Mouse (Mus musculus) mature B cell (primary cell): ENCODE measurements around the gene Phc1.

Source experiments
- in situ Hi-C: fragments of 300-500 bp; cut with MboI; formaldehyde crosslinking; loops from 2 replicates; pipeline ENCODE4 v1.14.3; 2019

Gene Phc1

DNA sequence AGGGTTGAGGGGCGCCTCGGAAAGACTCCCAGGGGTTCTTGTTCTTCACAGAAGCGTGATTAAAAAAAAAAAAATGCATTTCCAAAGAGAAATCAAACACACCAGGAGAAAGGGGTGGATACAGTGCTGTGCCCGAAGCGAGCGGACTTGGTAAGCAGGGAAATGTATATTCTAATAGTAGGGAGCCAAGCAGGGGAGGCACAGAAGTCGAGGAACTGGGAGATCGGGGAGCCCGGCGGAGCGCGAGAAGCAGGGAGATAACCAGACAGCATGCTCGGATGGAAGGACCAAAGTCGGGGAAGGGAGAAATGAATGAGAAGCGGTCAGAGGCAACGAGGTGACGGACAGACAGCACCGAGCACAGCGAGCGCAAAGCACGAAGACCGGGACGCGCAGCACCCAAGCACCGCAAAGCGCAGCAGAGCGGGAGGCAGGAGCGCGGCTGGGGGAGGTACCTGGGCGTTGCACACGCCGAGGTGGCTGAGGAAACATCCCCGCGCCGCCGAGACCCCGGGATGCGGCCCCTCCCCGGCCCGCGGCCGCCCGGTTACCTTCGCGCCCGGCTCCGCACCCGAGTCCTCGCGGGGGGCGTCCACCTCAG, 1.2 kb downstream of the Phc1 start:
- in situ Hi-C loops, result no loop called here

GRCm38 (mm10) chr6:122337546-122337945, 2.8 kb downstream of the Phc1 start:
- in situ Hi-C loops, result no loop called here

DNA sequence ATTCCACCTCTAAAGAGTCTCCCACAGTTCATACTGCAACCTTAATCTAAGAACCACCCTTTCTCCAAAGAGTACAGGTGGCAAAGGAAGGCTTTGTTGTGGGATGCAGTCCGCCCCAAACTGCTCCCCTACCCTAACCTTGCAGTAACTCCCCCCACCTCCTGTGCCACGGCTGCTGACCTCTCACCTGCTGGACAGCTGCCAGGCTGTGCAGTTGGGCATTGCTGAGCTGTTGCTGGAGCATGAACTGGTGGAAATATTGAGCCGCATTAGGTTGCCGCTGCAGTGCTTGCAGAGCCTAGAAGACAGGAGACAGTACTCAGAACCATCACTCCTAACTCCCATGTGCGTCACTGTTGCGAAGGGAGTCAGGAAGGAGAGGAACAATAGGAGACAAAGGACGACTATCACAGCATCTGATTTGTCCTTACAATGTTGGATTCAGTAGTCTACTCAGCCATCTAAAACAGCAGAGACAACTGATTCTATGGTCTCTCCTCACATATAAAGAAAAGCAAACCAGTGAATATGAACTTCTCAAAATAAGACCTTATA, 5.5 kb downstream of the Phc1 start:
- in situ Hi-C loops, result no loop called here

- in situ Hi-C loops, result no loop called here
Measured at GRCm38 (mm10) chr6:122333081-122333612, 7.2 kb downstream of the Phc1 start.

GRCm38 (mm10) chr6:122325361-122325975, 14.9 kb downstream of the Phc1 start:
- in situ Hi-C loops, result no loop called here

DNA sequence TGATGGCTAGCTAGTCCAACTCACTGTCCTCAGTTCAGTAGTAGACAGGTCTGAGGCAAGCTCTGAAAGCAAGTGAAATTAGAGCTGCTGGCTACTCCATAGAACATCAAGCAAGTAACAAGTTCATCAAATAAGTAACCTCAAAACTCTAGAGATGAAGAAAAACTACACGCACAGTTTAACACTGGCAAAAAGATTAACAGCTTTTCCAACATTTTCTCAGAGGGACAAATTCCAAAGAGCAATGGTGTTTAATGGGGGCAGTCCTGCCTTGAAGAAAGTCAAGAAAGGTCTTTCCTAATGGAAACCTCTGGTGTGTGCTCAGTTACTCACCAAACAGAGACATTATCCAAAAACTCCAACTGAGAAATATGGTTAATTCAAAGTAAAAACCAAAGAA, 21.6 kb downstream of the Phc1 start:
- in situ Hi-C loops, result no loop called here

DNA sequence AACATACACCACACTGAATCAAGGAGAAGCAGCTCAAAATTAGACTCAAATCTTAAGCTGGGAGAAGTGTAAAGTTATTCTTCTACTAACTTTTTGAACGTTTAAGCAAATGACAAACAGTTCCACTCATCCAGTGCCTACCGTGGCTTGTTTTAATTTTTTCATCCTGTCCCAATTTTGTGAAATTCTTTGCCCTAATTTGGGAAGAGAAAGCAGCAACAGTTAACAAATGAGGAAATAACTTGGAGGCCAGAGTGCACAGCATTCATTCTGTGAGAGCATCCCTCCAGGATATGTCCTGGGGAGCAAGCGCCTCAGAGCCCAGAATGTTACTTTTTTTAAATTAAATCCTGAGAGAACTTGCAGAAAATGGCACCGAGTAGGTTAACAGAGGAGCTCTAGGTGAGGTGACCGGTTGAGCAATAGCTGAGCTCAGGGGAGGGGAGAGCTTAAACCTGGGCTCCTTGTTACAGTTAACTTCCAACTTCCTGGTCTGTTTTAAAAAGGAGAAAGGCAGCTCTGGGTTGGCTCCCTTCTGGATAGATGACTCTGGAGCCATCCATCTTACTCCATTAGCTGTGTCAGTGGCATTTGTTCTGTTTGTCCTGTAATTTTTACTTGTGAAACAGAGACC, 30.1 kb downstream of the Phc1 start:
- in situ Hi-C loops, result no loop called here

- in situ Hi-C loops, result loop anchor here (10.0 kb wide), 1 partner anchor 55 kb away; no protein-coding TSS in a partner anchor
Measured at GRCm38 (mm10) chr6:122309446-122309960, 30.9 kb downstream of the Phc1 start.

- in situ Hi-C loops, result loop anchor here (10.0 kb wide), 1 partner anchor 54 kb away; no protein-coding TSS in a partner anchor
Measured at GRCm38 (mm10) chr6:122308505-122309393, 31.6 kb downstream of the Phc1 start, which contains the start of gene M6pr. TSS of gene M6pr (plus strand) at chr6:122308720.

- in situ Hi-C loops, result loop anchor here (10.0 kb wide), 1 partner anchor 53 kb away; no protein-coding TSS in a partner anchor
Measured at GRCm38 (mm10) chr6:122308136-122308504, 32.2 kb downstream of the Phc1 start.

DNA sequence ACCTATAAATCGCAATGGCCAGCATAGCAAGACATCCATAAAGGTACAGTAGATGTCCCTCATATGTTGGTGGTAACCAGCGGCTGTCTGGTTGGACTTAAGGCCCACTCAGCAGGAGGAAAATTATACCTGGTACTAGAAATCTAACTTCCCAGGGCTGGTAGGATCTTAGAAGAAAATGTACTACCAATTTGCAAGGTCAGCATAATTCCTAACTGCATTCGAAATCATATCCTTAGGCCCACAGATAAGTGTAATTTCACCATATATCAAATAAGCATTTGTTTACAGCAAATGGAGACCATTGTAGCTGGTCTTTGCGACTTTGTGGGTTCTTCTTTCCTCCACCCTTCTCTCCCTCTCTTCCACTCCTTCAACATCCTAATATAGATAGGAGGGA, 33.7 kb downstream of the Phc1 start:
- in situ Hi-C loops, result loop anchor here (10.0 kb wide), 1 partner anchor 52 kb away; no protein-coding TSS in a partner anchor

- in situ Hi-C loops, result loop anchor here (10.0 kb wide), 1 partner anchor 50 kb away; no protein-coding TSS in a partner anchor
Measured at GRCm38 (mm10) chr6:122304790-122305555, 35.4 kb downstream of the Phc1 start.

DNA sequence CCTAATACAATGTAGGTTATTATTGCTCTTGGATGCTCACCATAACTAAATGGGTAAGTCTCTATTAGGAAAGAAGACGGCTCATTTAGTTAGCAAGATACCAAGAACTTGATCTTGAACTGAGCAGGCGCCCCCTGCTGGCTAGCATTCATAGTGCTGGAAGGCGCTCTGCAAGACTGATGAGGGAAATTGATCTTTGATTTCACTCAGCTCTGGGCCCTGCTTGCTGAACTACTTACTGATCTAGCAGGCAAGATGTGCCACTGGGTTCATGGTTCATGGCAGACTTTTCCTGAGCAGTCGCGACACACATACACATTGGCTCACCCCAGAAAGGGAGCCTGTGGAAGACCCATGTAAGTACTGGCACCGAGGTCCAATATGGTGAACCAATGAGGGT, 36.0 kb downstream of the Phc1 start:
- in situ Hi-C loops, result loop anchor here (10.0 kb wide), 1 partner anchor 50 kb away; no protein-coding TSS in a partner anchor

- in situ Hi-C loops, result loop anchor here (10.0 kb wide), 1 partner anchor 49 kb away; no protein-coding TSS in a partner anchor
Measured at GRCm38 (mm10) chr6:122303526-122303925, 36.8 kb downstream of the Phc1 start.

DNA sequence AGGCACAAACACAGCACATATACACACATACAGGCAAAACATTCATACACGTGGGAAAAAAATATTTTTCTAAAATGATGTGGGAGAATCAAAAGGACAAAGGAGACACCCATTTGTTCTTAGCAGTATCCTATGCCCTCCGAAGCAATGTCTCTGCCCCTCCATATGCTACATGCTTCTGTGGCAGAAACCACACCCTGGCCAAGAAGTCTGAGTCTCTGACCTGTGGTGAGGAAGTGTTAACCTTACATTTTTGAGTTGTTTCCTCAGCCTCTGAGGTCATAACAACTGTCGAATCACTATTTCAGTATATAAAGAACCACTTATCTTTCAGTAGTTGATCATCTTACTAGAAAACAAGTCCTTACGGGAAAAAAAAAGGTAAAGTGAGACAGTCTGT, 37.7 kb downstream of the Phc1 start:
- in situ Hi-C loops, result loop anchor here (10.0 kb wide), 1 partner anchor 48 kb away; no protein-coding TSS in a partner anchor

DNA sequence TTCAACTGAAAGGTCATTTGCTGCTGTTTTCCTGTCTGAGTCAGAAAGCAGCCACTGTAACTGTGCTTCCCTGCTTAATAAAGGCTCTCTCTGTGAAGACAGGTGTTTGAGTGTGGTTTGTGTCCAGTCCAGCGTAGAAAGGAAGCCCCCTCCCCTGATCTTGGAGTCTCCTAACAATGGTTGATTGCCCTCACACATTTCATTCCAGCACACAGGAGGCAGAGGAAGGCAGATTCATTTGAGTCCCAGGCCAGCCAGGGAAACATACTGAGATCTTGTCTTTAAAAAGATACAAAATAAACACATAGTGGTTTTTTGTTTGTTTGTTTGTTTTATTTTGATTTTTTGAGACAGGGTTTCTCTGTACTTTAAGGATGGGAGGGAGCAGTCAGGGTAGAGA, 38.2 kb downstream of the Phc1 start:
- in situ Hi-C loops, result loop anchor here (10.0 kb wide), 1 partner anchor 47 kb away; no protein-coding TSS in a partner anchor

GRCm38 (mm10) chr6:122299621-122300133, 40.7 kb downstream of the Phc1 start:
- in situ Hi-C loops, result loop anchor here (10.0 kb wide), 1 partner anchor 45 kb away; no protein-coding TSS in a partner anchor

- in situ Hi-C loops, result no loop called here
Measured at GRCm38 (mm10) chr6:122298223-122298609, 42.1 kb downstream of the Phc1 start.

DNA sequence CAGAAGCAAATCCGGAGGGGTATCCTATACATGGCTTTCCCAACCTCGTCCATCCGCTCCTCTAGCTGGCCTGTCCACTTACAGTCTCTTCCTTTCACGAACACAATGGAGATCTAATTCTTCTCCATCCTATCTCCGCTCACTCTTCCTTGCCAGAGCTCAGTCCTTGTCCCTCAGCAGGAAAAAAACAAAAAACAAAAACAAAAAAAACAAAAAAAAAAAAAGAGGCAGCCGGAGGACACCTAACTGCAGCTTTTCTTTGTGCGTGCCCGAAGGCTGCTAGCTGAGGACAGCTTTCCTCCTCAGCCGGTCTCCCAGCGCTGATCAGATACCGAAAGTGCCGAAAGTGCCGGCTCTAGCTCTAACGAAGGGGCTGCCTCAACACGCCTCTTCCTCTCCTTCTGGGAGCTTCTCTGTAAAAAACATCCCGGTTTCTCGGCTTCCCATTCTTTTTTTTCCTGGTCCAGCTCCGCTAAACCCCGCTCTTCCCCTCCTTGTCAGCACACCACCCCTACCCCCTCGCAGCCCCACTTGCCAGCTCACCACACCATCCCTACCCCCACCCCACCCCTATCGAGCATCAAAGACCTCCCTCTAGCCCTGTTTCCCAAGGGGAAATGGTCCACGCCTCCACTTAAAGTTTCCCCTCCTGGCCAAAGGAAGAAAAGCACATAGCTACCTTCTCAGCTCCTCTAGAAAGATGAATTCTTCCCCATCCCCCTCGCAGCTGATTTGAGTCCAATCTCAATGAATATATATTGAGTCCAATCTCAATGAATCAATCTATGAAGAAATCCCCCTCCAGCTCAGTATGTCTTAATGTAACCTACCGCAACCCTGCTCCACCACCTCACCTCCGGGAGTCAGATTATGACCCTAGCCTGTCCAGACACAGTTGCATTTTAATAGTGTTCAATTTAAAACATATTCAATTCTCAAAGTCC, 42.8 kb downstream of the Phc1 start:
- in situ Hi-C loops, result no loop called here
